Mouse (Mus musculus) hindbrain, embryonic 10.5 days (tissue): Measurements from ENCODE around the gene Nova2. TPM values are rescaled to one million over a fixed set of nuclear protein-coding genes. Genes with fewer than 3 reads are reported as not detected.
A peak's percentile ranks its signal among the peaks of the same experiment; 100 is the strongest.

ENCODE experiments used
- DNase-seq: peaks from one replicate; pipeline ENCODE4 v3.0.0-alpha.2; 2017; ENCODE audit warnings: low spot score
- H3K27ac ChIP-seq: fragments of 300-500 bp; sonication (generic); 2 replicates; pipeline ENCODE4 v1.5.1; 2016; ENCODE audit warnings: mild to moderate bottlenecking, moderate library complexity
- H3K27me3 ChIP-seq: fragments of 300-500 bp; sonication (generic); 2 replicates; pipeline ENCODE4 v1.6.1; 2016; ENCODE audit warnings: mild to moderate bottlenecking; ENCODE audit not compliant: poor library complexity, insufficient read depth, severe bottlenecking
- H3K36me3 ChIP-seq: fragments of 300-500 bp; sonication (generic); 2 replicates; pipeline ENCODE4 v1.6.1; 2016; ENCODE audit warnings: mild to moderate bottlenecking, moderate library complexity
- H3K4me1 ChIP-seq: fragments of 300-500 bp; sonication (generic); replicated peaks from 2 replicates; pipeline ENCODE4 v1.6.1; 2016; ENCODE audit warnings: mild to moderate bottlenecking
- H3K4me3 ChIP-seq: fragments of 300-500 bp; sonication (generic); 2 replicates; pipeline ENCODE4 v1.5.1; 2016; ENCODE audit warnings: mild to moderate bottlenecking, moderate library complexity
- H3K9me3 ChIP-seq: fragments of 300-500 bp; sonication (generic); 2 replicates; pipeline ENCODE4 v1.6.1; 2016; ENCODE audit warnings: mild to moderate bottlenecking, moderate library complexity
- WGBS: fragments of 180-500 bp; shearing (Covaris S2); methylation state at CpG from one replicate; pipeline ENCODE4 v1.1.7; 2016; 5-methylcytosine and 5-hydroxymethylcytosine counted together
- polyA plus RNA-seq: library from polyadenylated mRNA; unstranded; fragments of >200 nt; fragmentation: Nextera tagmentation; extraction: Ambion mirVana; gene quantifications from 2 replicates; pipeline ENCODE4 v1.2.1, GENCODE M21; 2016

The Nova2 gene
- 3.5 and 7.3 TPM in 2 replicates for polyA plus RNA-seq

GRCm38 (mm10) chr7:18925162-18925938 lies at the start of gene Nova2:
Nova2 (plus strand) TSS chr7:18925888.
- under 1% methylated on average over 29 of the region's 45 CpGs for WGBS
- no peaks in the 10 kb centered on the region for H3K36me3 ChIP-seq
- H3K4me1 ChIP-seq, result peaks cover 74% of the 10 kb centered on the region
- peak within 1 kb of the TSS; percentile 98 for H3K27ac ChIP-seq
- no peaks in the 10 kb centered on the region for H3K9me3 ChIP-seq
- peak within 1 kb of the TSS; percentile 94 for H3K4me3 ChIP-seq
- H3K27me3 ChIP-seq, result peaks cover 26% of the 10 kb centered on the region
- peak; percentile 97 for DNase-seq

GRCm38 (mm10) chr7:18878691-18879090 lies 47.0 kb upstream of the Nova2 start:
- no peak overlapping the region for H3K4me3 ChIP-seq
- 75% methylated on average over 7 of the region's 7 CpGs for WGBS
- H3K4me1 ChIP-seq, result peaks cover 4% of the 10 kb centered on the region; the same call in 1 of the 2 replicates
- no peaks in the 10 kb centered on the region for H3K27me3 ChIP-seq
- no peaks in the 10 kb centered on the region for H3K9me3 ChIP-seq
- no peak overlapping the region for H3K27ac ChIP-seq
- no peak for DNase-seq
- no peaks in the 10 kb centered on the region for H3K36me3 ChIP-seq

- Histone ChIP-seq H3K27ac (no peak overlapping the region), H3K36me3 (no peaks in the 10 kb centered on the region), H3K4me1 (peaks cover 4% of the 10 kb centered on the region; the same call in 1 of the 2 replicates), H3K4me3 (no peak overlapping the region), H3K9me3 (no peaks in the 10 kb centered on the region), H3K27me3 (no peaks in the 10 kb centered on the region)
- WGBS, result 65% methylated on average over 9 of the region's 9 CpGs
- DNase-seq, result no peak
These were observed 41.5 kb upstream of the Nova2 start for GRCm38 (mm10) chr7:18883991-18884744.

- Histone ChIP-seq H3K36me3 (no peaks in the 10 kb centered on the region), H3K9me3 (no peaks in the 10 kb centered on the region), H3K27ac (no peak overlapping the region), H3K27me3 (no peaks in the 10 kb centered on the region), H3K4me1 (peaks cover 4% of the 10 kb centered on the region; the same call in 1 of the 2 replicates), H3K4me3 (no peak overlapping the region)
- WGBS, result 65% methylated on average over 13 of the region's 13 CpGs
- DNase-seq, result no peak
These were observed 40.8 kb upstream of the Nova2 start for GRCm38 (mm10) chr7:18884745-18885422.

GRCm38 (mm10) chr7:18886963-18887362 lies 38.7 kb upstream of the Nova2 start:
- Histone ChIP-seq H3K4me1 (peaks cover 2% of the 10 kb centered on the region; the same call in 1 of the 2 replicates), H3K9me3 (no peaks in the 10 kb centered on the region), H3K27ac (no peak overlapping the region), H3K4me3 (no peak overlapping the region), H3K36me3 (peaks cover 7% of the 10 kb centered on the region; the same call in 1 of the 2 replicates), H3K27me3 (no peaks in the 10 kb centered on the region)
- WGBS, result 86% methylated on average over 1 of the region's 1 CpGs
- DNase-seq, result no peak

- H3K27ac ChIP-seq, result no peak overlapping the region
- H3K27me3 ChIP-seq, result peaks cover 27% of the 10 kb centered on the region
- peaks cover 7% of the 10 kb centered on the region; the same call in 1 of the 2 replicates for H3K36me3 ChIP-seq
- no peak for DNase-seq
- 94% methylated on average over 8 of the region's 8 CpGs for WGBS
- H3K4me1 ChIP-seq, result peaks cover 25% of the 10 kb centered on the region
- H3K4me3 ChIP-seq, result no peak overlapping the region
- H3K9me3 ChIP-seq, result no peaks in the 10 kb centered on the region
These were observed 34.8 kb upstream of the Nova2 start for GRCm38 (mm10) chr7:18890848-18891247.

- peaks cover 28% of the 10 kb centered on the region for H3K4me1 ChIP-seq
- no peaks in the 10 kb centered on the region for H3K9me3 ChIP-seq
- 21% methylated on average over 33 of the region's 33 CpGs for WGBS
- H3K4me3 ChIP-seq, result peak overlapping the region; percentile 54
- H3K27ac ChIP-seq, result peak overlapping the region; percentile 70
- DNase-seq, result peak; percentile 88
- peaks cover 7% of the 10 kb centered on the region; the same call in 1 of the 2 replicates for H3K36me3 ChIP-seq
- H3K27me3 ChIP-seq, result peaks cover 27% of the 10 kb centered on the region
These were observed 33.7 kb upstream of the Nova2 start for GRCm38 (mm10) chr7:18891872-18892599.

- peak overlapping the region; percentile 54; the same call in 1 of the 2 replicates for H3K4me3 ChIP-seq
- WGBS, result 35% methylated on average over 27 of the region's 27 CpGs
These were observed 32.7 kb upstream of the Nova2 start for GRCm38 (mm10) chr7:18893009-18893408.

GRCm38 (mm10) chr7:18893651-18894430 lies 31.8 kb upstream of the Nova2 start:
- H3K27me3 ChIP-seq, result peaks cover 27% of the 10 kb centered on the region
- H3K4me3 ChIP-seq, result peak overlapping the region; percentile 50
- no peaks in the 10 kb centered on the region for H3K9me3 ChIP-seq
- 2% methylated on average over 41 of the region's 41 CpGs for WGBS
- peak overlapping the region; percentile 62 for H3K27ac ChIP-seq
- peak; percentile 61 for DNase-seq
- H3K4me1 ChIP-seq, result peaks cover 28% of the 10 kb centered on the region
- H3K36me3 ChIP-seq, result peaks cover 24% of the 10 kb centered on the region

More at GRCm38 (mm10) chr7:18893009-18893408, 32.7 kb upstream of the Nova2 start:
- no peak overlapping the region for H3K27ac ChIP-seq
- H3K9me3 ChIP-seq, result no peaks in the 10 kb centered on the region
- DNase-seq, result no peak
- H3K36me3 ChIP-seq, result peaks cover 15% of the 10 kb centered on the region
- peaks cover 28% of the 10 kb centered on the region for H3K4me1 ChIP-seq
- H3K27me3 ChIP-seq, result peaks cover 27% of the 10 kb centered on the region

GRCm38 (mm10) chr7:18896536-18896935 lies 29.2 kb upstream of the Nova2 start:
- no peak overlapping the region for H3K27ac ChIP-seq
- WGBS, result 42% methylated on average over 5 of the region's 5 CpGs
- H3K36me3 ChIP-seq, result peaks cover 44% of the 10 kb centered on the region

GRCm38 (mm10) chr7:18900513-18900912 lies 25.2 kb upstream of the Nova2 start:
- H3K4me1 ChIP-seq, result peaks cover 3% of the 10 kb centered on the region; the same call in 1 of the 2 replicates
- H3K36me3 ChIP-seq, result peaks cover 75% of the 10 kb centered on the region
- no peak overlapping the region for H3K27ac ChIP-seq
- no peak for DNase-seq
- WGBS, result 84% methylated on average over 2 of the region's 2 CpGs
- no peaks in the 10 kb centered on the region for H3K9me3 ChIP-seq
- H3K27me3 ChIP-seq, result no peaks in the 10 kb centered on the region
- no peak overlapping the region for H3K4me3 ChIP-seq

More at GRCm38 (mm10) chr7:18896536-18896935, 29.2 kb upstream of the Nova2 start:
- Histone ChIP-seq H3K4me3 (no peak overlapping the region), H3K27me3 (peaks cover 27% of the 10 kb centered on the region), H3K9me3 (no peaks in the 10 kb centered on the region), H3K4me1 (peaks cover 28% of the 10 kb centered on the region)
- DNase-seq, result peak; percentile 51
